Mouse (Mus musculus): ENCODE data around the gene Ahctf1.

- TF ChIP-seq POLR2A (IDR thresholded peaks at IDR 0.05; ENCODE audit: control insufficient read depth, low read depth, low read length): no peak
- no peak for TF ChIP-seq CTCF (IDR thresholded peaks at IDR 0.05; ENCODE audit: control insufficient read depth, insufficient read depth, insufficient replicate concordance, low read depth, low read length)
Observed at GRCm38 (mm10) chr1:179715786-179716185, 87.7 kb downstream of the Ahctf1 start.
